Mouse (Mus musculus) cortical plate, adult 2 months (tissue): ENCODE measurements around the gene Flnb.

Source experiments
- CTCF ChIP-seq: fragments of 200-500 bp; IDR thresholded peaks from 2 replicates; pipeline ENCODE4 v1.5.1; 2011; ENCODE audit warnings: mild to moderate bottlenecking, control low read depth, low read length; ENCODE audit not compliant: insufficient read depth; ENCODE audit errors: extremely low read depth
- POLR2A ChIP-seq: fragments of 200-500 bp; IDR thresholded peaks from 2 replicates; pipeline ENCODE4 v1.6.1; 2011; ENCODE audit warnings: mild to moderate bottlenecking, low read length, control low read depth; ENCODE audit not compliant: insufficient read depth; ENCODE audit errors: extremely low read depth

- TF ChIP-seq CTCF (no peak), POLR2A (no peak)
Observed at GRCm38 (mm10) chr14:7858430-7858829, 40.7 kb downstream of the Flnb start.
